Mouse (Mus musculus) embryonic facial prominence, embryonic 15.5 days (tissue): Measurements from ENCODE around the gene L3mbtl4. TPM values are rescaled to one million over a fixed set of nuclear protein-coding genes. Genes with fewer than 3 reads are reported as not detected.

Source experiments
- ATAC-seq: fragments of 200-750 bp; cut with Nextera tagmentation; 2 replicates; pipeline ENCODE4 v1.8.0; 2017; ENCODE audit warnings: low read depth, moderate TSS enrichment; ENCODE audit not compliant: insufficient number of reproducible peaks, low FRiP score, low TSS enrichment
- H3K27ac ChIP-seq: fragments of 300-500 bp; sonication (generic); replicated peaks from 2 replicates; pipeline ENCODE4 v1.5.1; 2015; ENCODE audit warnings: mild to moderate bottlenecking, inconsistent platforms
- H3K27me3 ChIP-seq: fragments of 300-500 bp; sonication (generic); 2 replicates; pipeline ENCODE4 v1.6.1; 2015; ENCODE audit warnings: inconsistent platforms
- H3K36me3 ChIP-seq: fragments of 300-500 bp; sonication (generic); 2 replicates; pipeline ENCODE4 v1.6.1; 2015; ENCODE audit warnings: mild to moderate bottlenecking, inconsistent platforms
- H3K4me1 ChIP-seq: fragments of 300-500 bp; sonication (generic); 2 replicates; pipeline ENCODE4 v1.6.1; 2015; ENCODE audit warnings: inconsistent platforms
- H3K4me2 ChIP-seq: fragments of 300-500 bp; sonication (generic); replicated peaks from 2 replicates; pipeline ENCODE4 v1.6.1; 2015; ENCODE audit warnings: mild to moderate bottlenecking, inconsistent platforms
- H3K4me3 ChIP-seq: fragments of 300-500 bp; sonication (generic); replicated peaks from 2 replicates; pipeline ENCODE4 v1.5.1; 2015; ENCODE audit warnings: mild to moderate bottlenecking, inconsistent platforms
- H3K9ac ChIP-seq: fragments of 300-500 bp; sonication (generic); 2 replicates; pipeline ENCODE4 v1.6.1; 2015; ENCODE audit warnings: inconsistent platforms
- H3K9me3 ChIP-seq: fragments of 300-500 bp; sonication (generic); replicated peaks from 2 replicates; pipeline ENCODE4 v1.6.1; 2016; ENCODE audit warnings: inconsistent platforms
- WGBS: fragments of 180-500 bp; shearing (Covaris S2); methylation state at CpG from one replicate; pipeline ENCODE4 v1.1.7; 2015; 5-methylcytosine and 5-hydroxymethylcytosine counted together
- polyA plus RNA-seq: library from polyadenylated mRNA; unstranded; fragments of >200 nt; fragmentation: Nextera tagmentation; extraction: Ambion mirVana; gene quantifications from 2 replicates; pipeline ENCODE4 v1.2.1, GENCODE M21; 2015

The L3mbtl4 gene
- polyA plus RNA-seq, 1 experiment from 2014 or later = not detected

DNA sequence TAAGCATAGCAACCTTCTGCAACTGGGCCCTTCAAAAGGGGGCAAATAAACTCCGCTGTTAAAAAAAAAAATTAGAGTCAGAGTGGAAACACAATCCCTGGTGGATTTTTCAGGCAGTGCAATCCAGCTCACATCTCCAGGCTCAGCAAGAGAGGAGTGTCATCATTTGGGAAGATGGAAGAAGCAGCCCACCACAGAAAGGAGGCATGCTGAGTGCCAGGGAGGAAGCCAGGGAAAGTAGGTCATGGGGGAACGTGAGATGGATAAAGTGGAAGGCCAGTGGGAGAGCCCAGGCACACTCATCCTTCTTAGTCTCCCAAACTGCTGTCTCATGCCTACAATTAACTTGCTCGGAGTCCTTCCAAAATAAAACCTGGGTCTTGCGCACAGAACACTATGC, 496.0 kb downstream of the L3mbtl4 start:
- WGBS = 74% methylated on average over 4 of the region's 4 CpGs
- no peaks in the 10 kb centered on the region for H3K27me3 ChIP-seq
- no peak overlapping the region for H3K9ac ChIP-seq
- no peaks in the 10 kb centered on the region for H3K4me1 ChIP-seq
- no peak overlapping the region for H3K4me2 ChIP-seq
- no peak for ATAC-seq
- no peaks in the 10 kb centered on the region for H3K36me3 ChIP-seq
- H3K27ac ChIP-seq = no peak overlapping the region
- no peak overlapping the region for H3K4me3 ChIP-seq
- no peaks in the 10 kb centered on the region for H3K9me3 ChIP-seq

DNA sequence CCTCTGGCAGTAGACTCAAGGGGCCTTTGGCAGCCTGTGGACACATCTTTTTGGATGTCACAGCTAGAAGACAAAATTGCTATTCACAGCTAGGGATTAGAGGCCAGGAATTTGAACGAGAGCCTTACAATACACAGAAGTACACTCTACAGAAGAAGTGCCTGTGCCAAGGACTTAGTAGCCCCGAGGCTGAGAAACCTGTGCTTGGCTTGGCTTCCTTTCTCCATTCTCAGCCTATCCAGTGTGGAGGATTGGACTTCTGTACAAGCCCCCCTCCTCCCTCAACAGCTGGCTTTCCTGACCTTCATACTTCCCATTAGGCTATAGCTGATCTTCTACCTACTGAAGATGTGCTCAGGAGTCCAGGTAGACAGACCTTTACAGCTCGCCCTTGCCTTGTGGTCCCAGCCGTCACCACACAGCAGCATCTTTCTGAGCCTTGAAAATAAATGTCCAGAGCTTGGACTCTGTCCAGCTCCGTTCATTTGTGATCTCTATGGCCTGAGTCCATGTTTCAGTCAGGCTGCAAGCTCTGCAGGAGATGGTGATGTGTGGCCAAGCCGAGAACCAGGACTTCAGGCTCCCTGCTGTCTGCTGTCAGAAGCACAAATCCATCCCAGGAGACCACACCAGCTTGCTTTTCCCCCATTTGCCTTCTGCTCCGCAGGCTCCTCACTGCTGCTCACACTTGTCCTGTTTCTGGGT, 497.6 kb downstream of the L3mbtl4 start:
- Histone ChIP-seq H3K9ac (no peak overlapping the region), H3K4me2 (no peak overlapping the region), H3K27ac (no peak overlapping the region), H3K9me3 (no peaks in the 10 kb centered on the region), H3K4me3 (no peak overlapping the region), H3K36me3 (no peaks in the 10 kb centered on the region), H3K4me1 (no peaks in the 10 kb centered on the region), H3K27me3 (no peaks in the 10 kb centered on the region)
- 65% methylated on average over 7 of the region's 7 CpGs for WGBS
- ATAC-seq = no peak

DNA sequence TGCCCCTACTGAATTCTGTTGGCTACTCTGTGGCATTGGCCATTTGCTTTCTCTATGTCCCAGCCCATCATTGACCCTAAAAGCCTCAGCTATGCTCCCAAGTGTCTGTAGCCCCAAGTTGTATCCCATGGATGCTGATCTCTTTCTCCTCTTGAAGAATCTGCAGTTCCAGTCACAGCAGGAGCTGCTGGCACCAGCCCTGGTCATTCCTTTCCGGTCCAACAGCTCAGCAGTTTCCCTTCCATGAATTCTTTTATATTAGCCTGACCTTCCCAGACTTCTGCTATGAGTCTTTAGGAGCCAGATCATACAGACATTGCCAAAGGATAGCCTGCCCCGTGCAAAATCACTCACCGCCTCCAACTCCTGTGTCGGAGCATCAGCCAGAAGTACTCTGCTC, 520.1 kb downstream of the L3mbtl4 start:
- Histone ChIP-seq H3K36me3 (no peaks in the 10 kb centered on the region), H3K4me3 (no peak overlapping the region), H3K9me3 (no peaks in the 10 kb centered on the region), H3K4me1 (no peaks in the 10 kb centered on the region), H3K27ac (no peak overlapping the region), H3K9ac (no peak overlapping the region), H3K27me3 (no peaks in the 10 kb centered on the region), H3K4me2 (no peak overlapping the region)
- no peak for ATAC-seq
- 81% methylated on average over 4 of the region's 4 CpGs for WGBS

DNA sequence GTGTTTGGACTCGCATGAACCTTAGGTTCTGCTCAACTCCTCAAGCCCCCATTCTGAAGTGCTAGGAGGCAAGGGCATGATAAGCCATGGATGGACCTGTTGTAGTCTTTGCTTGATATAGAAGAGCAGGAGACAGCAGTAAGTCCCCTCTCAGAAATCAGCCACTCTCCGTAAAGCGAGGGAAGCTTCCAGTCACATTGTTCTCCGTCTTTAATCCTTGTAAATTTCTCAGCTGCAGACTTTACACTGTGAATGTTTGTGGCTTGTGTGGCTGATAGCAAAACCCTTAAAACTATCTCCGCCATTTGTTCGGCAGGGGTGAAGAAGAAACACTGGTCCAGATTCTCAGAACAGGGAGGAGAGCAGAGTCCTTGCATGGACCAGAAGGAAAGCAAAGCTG, 552.7 kb downstream of the L3mbtl4 start, which contains the start of gene Tmem200c:
TSS of gene Tmem200c (plus strand) at position 301 of the 400 bp plus-strand sequence.
- Histone ChIP-seq H3K4me2 (no peak within 1 kb of the TSS), H3K4me3 (no peak within 1 kb of the TSS), H3K27me3 (0 out of 2 replicates have a peak, but pooled peaks cover 3% of the 10 kb centered on the region), H3K9me3 (no peaks in the 10 kb centered on the region), H3K27ac (no peak within 1 kb of the TSS), H3K9ac (no peak within 1 kb of the TSS), H3K4me1 (no peaks in the 10 kb centered on the region), H3K36me3 (no peaks in the 10 kb centered on the region)
- 74% methylated on average over 6 of the region's 6 CpGs for WGBS
- no peak for ATAC-seq
